Mouse (Mus musculus) kidney, postnatal 4 days (tissue): ENCODE data around the gene Espnl.
A peak's percentile ranks its signal among the peaks of the same experiment; 100 is the strongest.

Source experiments
- DNase-seq, 2 experiments: peaks; one replicate each; pipeline ENCODE4 v3.0.0; 2021; ENCODE audit warnings: mixed read lengths in 2 of 2

Espnl gene

DNA sequence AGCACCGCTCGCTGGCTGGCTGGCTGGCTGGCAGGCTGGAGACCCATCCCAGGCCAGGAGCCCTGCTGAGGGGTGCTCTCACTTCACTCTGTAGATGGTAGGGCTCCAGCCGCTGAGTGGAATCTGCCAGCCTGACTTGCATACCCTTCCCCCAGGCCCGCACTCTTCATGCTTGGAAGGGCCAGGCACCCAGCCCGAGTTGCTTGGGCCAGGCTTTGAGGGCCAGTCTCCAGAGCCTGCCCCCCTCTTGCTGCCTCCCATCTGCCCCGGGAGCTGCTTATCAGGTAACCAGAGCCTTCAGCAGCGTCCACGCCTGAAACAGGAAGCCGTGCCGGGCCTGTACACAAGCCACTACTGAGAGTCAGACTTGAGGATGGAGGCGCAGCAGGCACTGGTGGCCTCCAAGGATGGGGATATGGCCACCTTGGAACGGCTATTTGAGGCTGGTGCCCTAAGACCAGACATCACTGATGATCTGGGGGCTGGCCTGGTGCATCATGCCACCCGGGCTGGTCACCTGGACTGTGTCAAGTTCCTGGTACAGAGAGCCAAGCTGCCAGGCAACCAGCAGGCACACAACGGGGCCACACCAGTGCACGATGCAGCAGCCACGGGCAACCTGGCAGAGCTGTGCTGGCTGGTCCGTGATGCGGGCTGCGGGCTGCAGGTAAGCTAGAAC lies at the start of gene Espnl:
Espnl (plus strand) TSS at position 316 of the 679 bp plus-strand sequence.
- DNase-seq, result peak; percentile 37 to 58

GRCm38 (mm10) chr1:91272260-91272659 lies 49.6 kb upstream of the Espnl start:
- DNase-seq, result no peak

- DNase-seq, result no peak
Measured at GRCm38 (mm10) chr1:91276581-91276980, 45.3 kb upstream of the Espnl start.

GRCm38 (mm10) chr1:91277480-91277879 lies 44.4 kb upstream of the Espnl start:
- no peak for DNase-seq

- no peak for DNase-seq
Measured at GRCm38 (mm10) chr1:91278410-91279119, 43.3 kb upstream of the Espnl start.

DNA sequence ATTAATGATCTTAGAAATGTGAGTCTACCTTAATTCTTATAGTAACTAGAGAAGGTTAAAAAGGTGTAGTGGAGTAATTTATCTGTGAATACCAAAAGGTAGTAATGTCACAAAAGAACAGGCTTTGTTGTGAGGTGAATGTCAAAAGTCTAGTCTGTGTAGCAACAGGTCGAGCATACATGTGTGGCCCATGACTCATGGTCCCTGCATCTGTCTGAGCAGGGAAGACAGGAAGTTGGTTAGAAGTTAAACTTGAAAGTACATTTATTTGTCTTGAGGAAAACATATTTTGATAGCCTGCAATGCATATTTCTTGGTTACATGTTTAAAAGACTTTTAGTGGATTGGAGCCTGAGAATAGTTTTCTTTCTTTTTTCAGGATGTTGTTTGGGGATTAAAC lies 42.7 kb upstream of the Espnl start:
- DNase-seq, result no peak

GRCm38 (mm10) chr1:91282582-91282981 lies 39.3 kb upstream of the Espnl start:
- no peak for DNase-seq

DNA sequence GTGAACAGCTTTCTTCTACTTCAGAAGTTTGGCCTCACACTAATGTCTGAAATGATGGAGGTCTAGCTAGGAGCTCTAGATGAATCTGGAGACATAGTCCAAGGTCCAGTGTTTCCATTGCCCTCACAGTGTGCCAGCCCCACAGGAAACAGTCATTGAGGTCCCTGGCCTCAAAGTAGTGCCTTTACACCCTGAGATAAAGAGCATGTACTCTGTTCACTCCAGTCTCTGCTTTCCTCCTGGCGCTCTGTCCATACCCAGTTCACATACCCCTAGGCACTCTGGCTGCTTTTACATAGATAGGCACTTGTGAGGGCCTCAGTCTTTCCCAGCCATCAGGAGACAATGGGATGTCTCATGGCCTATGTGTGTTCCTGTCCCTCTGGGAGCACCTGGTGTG lies 32.5 kb upstream of the Espnl start:
- DNase-seq, result no peak

DNA sequence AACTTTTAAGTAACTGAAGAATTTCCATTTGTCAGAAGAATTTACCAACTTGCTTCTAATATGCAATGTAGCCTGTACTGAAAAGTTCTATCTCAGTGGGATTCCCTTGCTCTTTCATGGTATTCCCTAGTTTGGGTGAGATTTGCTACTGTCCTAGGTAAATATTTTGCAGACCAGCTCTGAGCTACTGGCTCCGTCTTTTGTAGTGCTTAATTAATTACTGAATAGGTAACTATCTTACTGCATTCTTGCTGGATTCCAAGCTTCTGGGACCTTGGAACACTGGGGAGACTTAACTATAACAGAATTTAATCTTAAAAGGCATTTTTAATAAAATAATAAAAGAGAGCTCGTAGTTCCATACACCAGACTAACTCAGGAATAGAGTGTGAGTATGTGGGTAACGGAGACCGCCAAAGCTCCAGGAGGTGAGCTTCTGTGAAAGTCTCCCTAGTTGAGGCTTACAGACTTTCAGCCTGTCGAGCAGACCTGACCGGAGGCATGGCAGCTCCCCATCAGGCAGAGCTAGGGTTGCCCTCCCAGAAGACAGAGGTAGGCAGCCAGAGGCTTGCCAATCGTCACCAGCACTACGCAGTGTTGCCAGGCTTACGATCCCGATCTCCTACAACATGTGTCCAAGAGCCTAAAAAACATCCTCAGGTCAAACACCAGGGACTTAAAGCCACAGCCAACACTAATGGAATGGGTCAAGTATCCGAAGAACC lies 29.6 kb upstream of the Espnl start:
- DNase-seq, result peak; percentile 31 to 42

- no peak for DNase-seq
Measured at GRCm38 (mm10) chr1:91295544-91295943, 26.3 kb upstream of the Espnl start.

GRCm38 (mm10) chr1:91297799-91298744 lies 23.8 kb upstream of the Espnl start, which contains the start of gene Scly:
Scly (plus strand) TSS chr1:91298338.
- peak; percentile 93 to 96 for DNase-seq

DNA sequence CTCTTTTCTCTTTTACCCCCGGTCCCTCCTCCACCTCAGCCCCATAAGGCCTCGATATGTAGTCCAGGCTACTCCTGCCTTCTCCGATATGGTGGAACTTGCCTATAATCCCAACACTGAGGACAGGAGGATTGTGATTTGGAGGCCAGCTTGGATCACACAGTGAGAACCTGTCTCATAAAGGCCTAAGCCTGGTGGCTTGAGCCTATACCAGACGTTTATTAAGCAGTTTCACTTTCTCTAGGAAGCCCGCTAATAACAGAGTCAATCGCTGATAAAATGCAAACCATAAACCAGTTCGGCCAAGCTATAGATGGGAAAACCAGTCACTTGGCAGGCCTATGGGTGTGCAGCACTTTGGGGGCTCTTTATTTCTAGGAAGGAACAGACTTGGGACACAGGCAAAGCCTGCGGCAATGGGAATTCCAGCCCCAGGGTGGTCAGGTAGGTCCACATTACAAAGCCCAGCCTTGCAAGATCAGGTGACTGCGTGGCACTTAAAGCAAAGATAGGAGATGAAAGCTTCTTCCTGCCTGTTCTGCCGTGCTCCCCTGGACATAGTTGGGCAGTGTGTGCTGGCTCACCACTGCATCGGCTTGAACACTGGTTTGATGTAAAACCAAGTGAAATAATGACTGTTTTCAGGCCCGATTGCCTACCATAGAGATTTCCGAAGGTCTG lies 22.7 kb upstream of the Espnl start:
- DNase-seq, result no peak

GRCm38 (mm10) chr1:91299707-91300426 lies 22.0 kb upstream of the Espnl start:
- DNase-seq, result no peak

GRCm38 (mm10) chr1:91301206-91301920 lies 20.5 kb upstream of the Espnl start:
- peak; percentile 54 to 73 for DNase-seq

GRCm38 (mm10) chr1:91302021-91302420 lies 19.9 kb upstream of the Espnl start:
- peak in 1 of 2 experiments; percentile 29 for DNase-seq

DNA sequence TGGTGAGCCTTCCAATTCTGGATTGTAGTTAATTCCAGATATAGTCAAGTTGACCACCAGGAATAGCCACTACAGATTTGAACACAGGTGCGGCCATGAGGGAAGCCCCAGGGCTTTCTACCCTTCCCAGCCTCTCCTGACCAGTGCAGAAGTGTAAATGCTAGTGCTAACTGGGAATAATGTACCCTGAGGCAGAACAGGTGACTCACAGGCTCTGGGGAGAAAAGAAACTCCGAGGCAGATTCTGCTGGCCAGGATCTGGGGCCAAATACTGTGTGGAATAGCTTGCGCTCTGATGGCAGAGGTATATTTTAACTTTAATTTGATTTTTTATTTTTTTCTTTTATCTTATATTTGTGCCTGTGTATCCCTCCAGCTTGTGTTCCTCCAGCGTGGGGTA lies 17.3 kb upstream of the Espnl start:
- no peak for DNase-seq

DNA sequence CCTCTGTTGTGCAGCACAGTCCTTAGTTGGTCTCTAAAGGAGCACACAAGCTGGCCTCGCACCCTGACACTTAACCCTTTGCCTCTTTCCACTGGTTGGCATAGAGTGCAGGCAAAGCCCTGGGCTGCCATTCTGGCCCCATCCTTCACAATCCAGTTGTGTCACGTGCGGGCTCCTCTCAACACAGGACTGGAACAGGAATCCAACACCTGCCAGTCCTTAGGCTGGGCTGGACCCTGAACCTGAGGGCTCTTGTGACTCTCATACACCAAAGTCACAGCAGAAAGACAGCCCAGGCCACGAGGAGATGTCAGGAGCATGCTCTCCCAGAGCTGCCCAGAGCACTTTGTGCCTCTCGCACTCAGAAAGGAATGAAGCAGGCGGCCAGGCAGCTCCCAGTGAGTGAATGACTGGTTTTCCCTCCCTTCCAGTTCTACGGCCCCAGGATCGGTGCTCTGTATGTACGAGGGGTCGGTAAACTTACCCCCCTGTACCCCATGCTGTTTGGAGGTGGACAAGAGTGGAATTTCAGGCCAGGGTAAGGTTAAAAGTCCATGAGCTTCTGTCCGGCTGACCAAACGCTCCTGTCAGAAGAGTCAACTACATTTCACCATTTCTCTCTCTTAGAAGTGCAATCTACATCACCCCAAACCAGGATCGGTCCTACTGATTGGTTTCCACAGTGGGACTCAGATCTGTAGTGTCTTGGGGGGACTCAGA lies 12.3 kb upstream of the Espnl start:
- DNase-seq, result no peak

- no peak for DNase-seq
Measured at GRCm38 (mm10) chr1:91312273-91312672, 9.6 kb upstream of the Espnl start.

- peak in 1 of 2 experiments; percentile 46 for DNase-seq
Measured at GRCm38 (mm10) chr1:91313251-91313650, 8.6 kb upstream of the Espnl start.

GRCm38 (mm10) chr1:91317656-91318055 lies 4.2 kb upstream of the Espnl start:
- DNase-seq, result no peak
